Mouse (Mus musculus): Measurements from ENCODE around the gene Mrpl45. TPM values are rescaled to one million over a fixed set of nuclear protein-coding genes. Genes with fewer than 3 reads are reported as not detected.

Mrpl45 gene
- total RNA-seq, 1 experiment from 2014 or later, result 46.0 TPM

GRCm38 (mm10) chr11:97333044-97333443 is 17.5 kb downstream of the Mrpl45 start:
- DNase-seq, result no peak

- no peak for DNase-seq
Measured at GRCm38 (mm10) chr11:97333896-97334295, 18.4 kb downstream of the Mrpl45 start.

- no peak for DNase-seq
Measured at GRCm38 (mm10) chr11:97334400-97334799, 18.9 kb downstream of the Mrpl45 start.

- DNase-seq, result no peak
Measured at GRCm38 (mm10) chr11:97336238-97336637, 20.7 kb downstream of the Mrpl45 start.

- no peak for DNase-seq
Measured at GRCm38 (mm10) chr11:97336751-97337345, 21.3 kb downstream of the Mrpl45 start.

GRCm38 (mm10) chr11:97337363-97337762 is 21.8 kb downstream of the Mrpl45 start:
- DNase-seq, result no peak

GRCm38 (mm10) chr11:97338302-97338976 is 22.9 kb downstream of the Mrpl45 start:
- no peak for DNase-seq

- DNase-seq, result peak; percentile 84
Measured at GRCm38 (mm10) chr11:97338977-97339315, 23.4 kb downstream of the Mrpl45 start.

- DNase-seq, result no peak
Measured at GRCm38 (mm10) chr11:97343175-97343574, 27.7 kb downstream of the Mrpl45 start.

- peak; percentile 66 for DNase-seq
Measured at GRCm38 (mm10) chr11:97343619-97344018, 28.1 kb downstream of the Mrpl45 start.

- DNase-seq, result no peak
Measured at GRCm38 (mm10) chr11:97345446-97345845, 29.9 kb downstream of the Mrpl45 start.

- no peak for DNase-seq
Measured at GRCm38 (mm10) chr11:97346383-97346782, 30.9 kb downstream of the Mrpl45 start.

GRCm38 (mm10) chr11:97347291-97347690 is 31.8 kb downstream of the Mrpl45 start:
- DNase-seq, result peak; percentile 47

- DNase-seq, result peak; percentile 91
Measured at GRCm38 (mm10) chr11:97350035-97350434, 34.5 kb downstream of the Mrpl45 start.

GRCm38 (mm10) chr11:97352027-97352684 is 36.6 kb downstream of the Mrpl45 start, which contains the start of gene Gpr179:
Gpr179 (minus strand) TSS chr11:97352077.
- peak; percentile 40 for DNase-seq

- DNase-seq, result no peak
Measured at GRCm38 (mm10) chr11:97352935-97353597, 37.5 kb downstream of the Mrpl45 start.

GRCm38 (mm10) chr11:97354646-97355045 is 39.1 kb downstream of the Mrpl45 start:
- DNase-seq, result no peak

GRCm38 (mm10) chr11:97355247-97355646 is 39.7 kb downstream of the Mrpl45 start:
- no peak for DNase-seq

- peak; percentile 85 for DNase-seq
Measured at GRCm38 (mm10) chr11:97357663-97358062, 42.1 kb downstream of the Mrpl45 start.

- DNase-seq, result peak; percentile 97
Measured at GRCm38 (mm10) chr11:97361948-97362648, 46.6 kb downstream of the Mrpl45 start, which contains the start of gene Socs7. Socs7 (plus strand) TSS chr11:97362551.

- DNase-seq, result no peak
Measured at GRCm38 (mm10) chr11:97362649-97362942, 47.1 kb downstream of the Mrpl45 start.

GRCm38 (mm10) chr11:97362943-97363643 is 47.6 kb downstream of the Mrpl45 start:
- peak; percentile 75 for DNase-seq

All from adrenal gland, postnatal 14 days (tissue).